Mouse (Mus musculus) limb, embryonic 11.5 days (tissue): ENCODE data around the gene Ppm1h. TPM values are rescaled to one million over a fixed set of nuclear protein-coding genes. Genes with fewer than 3 reads are reported as not detected.

ENCODE experiments used
- ATAC-seq: fragments of 200-750 bp; cut with Nextera tagmentation; 2 replicates; pipeline ENCODE4 v1.8.0; 2017; ENCODE audit warnings: low read depth; ENCODE audit not compliant: insufficient number of reproducible peaks, low FRiP score, low TSS enrichment
- DNase-seq: peaks from one replicate; pipeline ENCODE4 v3.0.0-alpha.2; 2015; ENCODE audit warnings: low spot score
- H3K27ac ChIP-seq: fragments of 300-500 bp; sonication (generic); replicated peaks from 2 replicates; pipeline ENCODE4 v1.5.1; 2014; ENCODE audit warnings: low read depth, mild to moderate bottlenecking, low read length
- H3K27me3 ChIP-seq: fragments of 300-500 bp; sonication (generic); 2 replicates; pipeline ENCODE4 v1.6.1; 2014; ENCODE audit warnings: mild to moderate bottlenecking, low read length, mixed read lengths; ENCODE audit not compliant: control insufficient read depth, insufficient read depth
- H3K36me3 ChIP-seq: fragments of 300-500 bp; sonication (generic); 2 replicates; pipeline ENCODE4 v1.6.1; 2014; ENCODE audit warnings: mild to moderate bottlenecking, low read length, moderate library complexity, mixed read lengths; ENCODE audit not compliant: control insufficient read depth, insufficient read depth
- H3K4me1 ChIP-seq: fragments of 300-500 bp; sonication (generic); 2 replicates; pipeline ENCODE4 v1.6.1; 2014; ENCODE audit warnings: low read length, mixed read lengths; ENCODE audit not compliant: control insufficient read depth, insufficient read depth
- H3K4me2 ChIP-seq: fragments of 300-500 bp; sonication (generic); 2 replicates; pipeline ENCODE4 v1.6.1; 2014; ENCODE audit warnings: low read depth, mild to moderate bottlenecking, moderate library complexity; ENCODE audit not compliant: severe bottlenecking
- H3K4me3 ChIP-seq: fragments of 300-500 bp; sonication (generic); 2 replicates; pipeline ENCODE4 v1.5.1; 2014; ENCODE audit warnings: low read depth, low read length
- H3K9ac ChIP-seq: fragments of 300-500 bp; sonication (generic); 2 replicates; pipeline ENCODE4 v1.6.1; 2014; ENCODE audit warnings: mild to moderate bottlenecking, low read length
- H3K9me3 ChIP-seq: fragments of 300-500 bp; sonication (generic); 2 replicates; pipeline ENCODE4 v1.6.1; 2016; ENCODE audit warnings: low read length; ENCODE audit not compliant: control insufficient read depth
- WGBS: fragments of 180-500 bp; shearing (Covaris S2); extraction: QIAGEN DNeasy Blood & Tissue Kit; methylation state at CpG from one replicate; pipeline ENCODE4 v1.1.7; 2014; 5-methylcytosine and 5-hydroxymethylcytosine counted together
- polyA plus RNA-seq: library from polyadenylated mRNA; unstranded; fragments of >200 nt; fragmentation: Nextera tagmentation; extraction: Ambion mirVana; gene quantifications from 2 replicates; pipeline ENCODE4 v1.2.1, GENCODE M21; 2014

Gene Ppm1h
- polyA plus RNA-seq, 1 experiment from 2014 or later, result 5.1 TPM

DNA sequence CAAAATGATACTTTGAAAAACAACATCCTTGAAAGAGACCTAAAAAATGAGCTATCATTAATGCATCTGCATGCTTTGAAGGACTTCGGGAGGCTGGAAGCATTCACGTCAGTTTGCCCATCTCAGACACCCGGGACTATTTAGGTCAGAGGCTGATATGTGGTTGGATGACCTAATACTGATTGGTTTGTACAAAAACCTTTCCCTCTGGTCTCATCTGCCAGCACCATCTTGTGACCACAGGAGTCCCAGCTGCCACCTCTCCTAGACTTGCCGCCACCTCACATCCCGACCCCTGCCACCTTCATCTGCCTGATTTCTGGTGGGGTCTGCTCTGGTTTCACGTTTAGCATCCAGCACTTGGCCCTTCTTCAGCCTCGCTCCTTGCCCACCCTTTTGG is 71.3 kb downstream of the Ppm1h start:
- Histone ChIP-seq H3K27ac (no peak overlapping the region), H3K9me3 (no peaks in the 10 kb centered on the region), H3K4me3 (no peak overlapping the region), H3K4me1 (peaks cover 9% of the 10 kb centered on the region), H3K27me3 (no peaks in the 10 kb centered on the region), H3K4me2 (no peak overlapping the region), H3K36me3 (no peaks in the 10 kb centered on the region), H3K9ac (no peak overlapping the region)
- ATAC-seq (no peak), DNase-seq (no peak)
- 89% methylated on average over 7 of the region's 7 CpGs for WGBS

DNA sequence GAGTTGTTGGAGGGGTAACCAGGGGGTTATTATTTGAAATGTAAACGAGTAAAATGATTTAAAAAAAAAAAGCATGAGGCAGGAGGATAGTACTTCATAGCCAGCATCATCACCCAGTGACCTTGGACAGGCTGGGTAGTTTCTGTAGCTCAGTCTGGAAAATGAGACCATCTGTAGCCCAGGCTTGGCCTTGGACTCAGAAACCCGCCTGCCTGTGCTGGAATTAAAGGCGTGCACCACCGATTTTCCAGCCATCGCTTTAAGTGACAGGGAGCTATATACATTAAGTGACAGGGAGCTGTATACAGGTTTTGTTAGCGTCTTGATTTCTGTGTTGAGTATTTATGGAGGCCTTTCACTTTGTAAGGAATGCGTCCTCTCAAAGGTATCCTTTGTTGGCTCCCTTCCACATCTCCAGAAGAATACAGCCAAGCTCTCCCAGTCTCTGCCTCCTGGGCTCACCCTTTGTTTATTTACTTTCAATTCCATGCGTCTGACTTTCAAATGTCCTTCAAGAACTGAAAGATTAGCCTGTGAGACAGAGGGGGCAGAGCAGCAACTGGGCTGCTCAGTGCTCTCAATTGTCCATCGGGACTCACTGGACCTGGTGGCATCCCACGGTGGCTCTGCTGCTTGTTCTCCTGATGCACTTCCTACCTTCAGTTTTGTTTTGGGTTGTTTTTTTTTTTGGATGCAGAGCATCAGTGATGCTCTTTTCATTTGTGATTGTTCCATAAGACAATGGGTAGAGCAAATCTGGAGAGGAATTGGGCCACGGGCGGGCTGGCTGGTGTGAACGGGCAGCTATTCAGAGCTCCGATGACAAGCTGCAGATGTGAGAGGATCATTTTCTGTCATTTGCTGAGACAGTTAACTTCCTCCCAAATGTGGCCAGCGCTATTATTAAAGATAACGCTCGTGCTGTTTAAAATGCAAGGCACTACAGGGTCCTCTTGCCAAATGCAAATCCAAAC is 74.7 kb downstream of the Ppm1h start:
- no peak overlapping the region for H3K9ac ChIP-seq
- no peak for ATAC-seq
- no peak for DNase-seq
- WGBS, result 66% methylated on average over 17 of the region's 17 CpGs
- H3K36me3 ChIP-seq, result no peaks in the 10 kb centered on the region
- H3K4me1 ChIP-seq, result peaks cover 17% of the 10 kb centered on the region
- no peak overlapping the region for H3K4me3 ChIP-seq
- H3K9me3 ChIP-seq, result no peaks in the 10 kb centered on the region
- H3K4me2 ChIP-seq, result no peak overlapping the region
- H3K27me3 ChIP-seq, result no peaks in the 10 kb centered on the region
- H3K27ac ChIP-seq, result no peak overlapping the region

DNA sequence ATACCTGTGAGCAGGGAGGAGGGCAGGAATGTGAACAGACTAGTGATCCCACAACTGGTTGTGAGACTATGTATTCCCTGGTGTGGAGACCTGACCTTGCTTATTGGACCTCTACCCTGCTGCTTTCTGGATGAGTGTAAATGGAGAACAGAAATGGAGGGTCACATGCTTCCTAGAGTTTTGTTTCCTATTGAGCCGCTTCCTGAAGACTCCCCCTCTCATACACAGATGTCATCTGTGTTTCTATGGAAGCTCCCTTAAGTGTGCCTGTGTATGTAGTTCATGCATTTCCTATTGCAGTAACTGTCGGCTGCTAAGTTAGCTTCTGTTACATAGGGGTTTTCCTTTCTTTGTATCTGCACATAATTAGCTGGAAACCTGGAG is 75.4 kb downstream of the Ppm1h start:
- Histone ChIP-seq H3K4me2 (no peak overlapping the region), H3K27me3 (no peaks in the 10 kb centered on the region), H3K27ac (no peak overlapping the region), H3K4me3 (no peak overlapping the region), H3K36me3 (no peaks in the 10 kb centered on the region), H3K9ac (no peak overlapping the region), H3K9me3 (no peaks in the 10 kb centered on the region), H3K4me1 (peaks cover 21% of the 10 kb centered on the region)
- WGBS, result 46% methylated on average over 2 of the region's 2 CpGs
- ATAC-seq, result no peak
- DNase-seq, result no peak

- Histone ChIP-seq H3K4me3 (no peak overlapping the region), H3K27ac (no peak overlapping the region), H3K9me3 (no peaks in the 10 kb centered on the region), H3K36me3 (no peaks in the 10 kb centered on the region), H3K9ac (no peak overlapping the region), H3K27me3 (no peaks in the 10 kb centered on the region), H3K4me1 (peaks cover 28% of the 10 kb centered on the region), H3K4me2 (no peak overlapping the region)
- 89% methylated on average over 1 of the region's 1 CpGs for WGBS
- DNase-seq (no peak), ATAC-seq (no peak)
These were observed 76.4 kb downstream of the Ppm1h start for GRCm38 (mm10) chr10:122754967-122755366.

- peak overlapping the region; percentile 83 for H3K27ac ChIP-seq
- ATAC-seq (no peak), DNase-seq (peak; percentile 70)
- no peaks in the 10 kb centered on the region for H3K36me3 ChIP-seq
- WGBS, result 4% methylated on average over 7 of the region's 7 CpGs
- H3K27me3 ChIP-seq, result no peaks in the 10 kb centered on the region
- H3K4me3 ChIP-seq, result no peak overlapping the region
- H3K4me1 ChIP-seq, result peaks cover 32% of the 10 kb centered on the region
- H3K4me2 ChIP-seq, result peak overlapping the region; percentile 20; the same call in 1 of the 2 replicates
- no peak overlapping the region for H3K9ac ChIP-seq
- no peaks in the 10 kb centered on the region for H3K9me3 ChIP-seq
These were observed 78.4 kb downstream of the Ppm1h start for GRCm38 (mm10) chr10:122756879-122757530.

GRCm38 (mm10) chr10:122757727-122758126 is 79.2 kb downstream of the Ppm1h start:
- Histone ChIP-seq H3K27ac (no peak overlapping the region; the same call in 1 of the 2 replicates), H3K4me2 (no peak overlapping the region), H3K27me3 (no peaks in the 10 kb centered on the region), H3K4me1 (peaks cover 34% of the 10 kb centered on the region), H3K9ac (no peak overlapping the region), H3K9me3 (no peaks in the 10 kb centered on the region), H3K36me3 (no peaks in the 10 kb centered on the region), H3K4me3 (no peak overlapping the region)
- ATAC-seq (no peak), DNase-seq (no peak)
- whole genome bisulfite sequencing, result 74% methylated on average over 12 of the region's 12 CpGs

GRCm38 (mm10) chr10:122758346-122758745 is 79.8 kb downstream of the Ppm1h start:
- 29% methylated on average over 4 of the region's 4 CpGs for WGBS
- H3K36me3 ChIP-seq, result no peaks in the 10 kb centered on the region
- no peak overlapping the region for H3K9ac ChIP-seq
- no peak overlapping the region; the same call in 1 of the 2 replicates for H3K27ac ChIP-seq
- no peak overlapping the region for H3K4me2 ChIP-seq
- DNase-seq (peak; percentile 48), ATAC-seq (peak; percentile 23; the same call in 1 of the 2 replicates)
- no peaks in the 10 kb centered on the region for H3K9me3 ChIP-seq
- H3K27me3 ChIP-seq, result no peaks in the 10 kb centered on the region
- no peak overlapping the region for H3K4me3 ChIP-seq
- H3K4me1 ChIP-seq, result peaks cover 38% of the 10 kb centered on the region

DNA sequence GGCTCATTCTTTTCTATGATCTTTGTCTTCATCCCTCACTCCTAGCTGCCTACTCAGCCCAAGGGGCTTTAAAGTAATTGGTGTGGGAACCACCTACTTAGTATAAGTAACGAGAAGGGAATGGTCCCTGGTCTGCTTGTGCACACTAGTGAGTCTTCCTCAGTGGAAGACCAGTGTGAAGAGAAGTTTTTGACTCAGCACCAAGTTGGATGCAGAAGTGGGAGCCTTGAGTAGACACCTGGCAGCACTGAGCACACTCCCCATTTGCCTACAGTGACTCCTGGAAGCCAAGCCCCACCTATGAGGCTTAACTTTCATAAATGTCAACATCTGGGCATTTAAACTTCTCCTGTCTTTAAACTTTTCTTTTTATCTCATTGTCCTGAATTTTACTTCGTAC is 81.2 kb downstream of the Ppm1h start:
- H3K36me3 ChIP-seq, result no peaks in the 10 kb centered on the region
- H3K9me3 ChIP-seq, result no peaks in the 10 kb centered on the region
- no peak overlapping the region for H3K9ac ChIP-seq
- WGBS, result 65% methylated on average over 2 of the region's 2 CpGs
- H3K4me3 ChIP-seq, result no peak overlapping the region
- no peak overlapping the region for H3K4me2 ChIP-seq
- H3K27me3 ChIP-seq, result no peaks in the 10 kb centered on the region
- DNase-seq (no peak), ATAC-seq (no peak)
- H3K4me1 ChIP-seq, result peaks cover 31% of the 10 kb centered on the region
- no peak overlapping the region for H3K27ac ChIP-seq
